Mouse (Mus musculus) liver, embryonic 13.5 days (tissue): ENCODE measurements at regions not wholly inside any gene's neighbourhood (a gene's known extent, or its start where the extent isn't known, plus 50 kb on each side); places are given as distances from the start of the nearest gene placed in this dataset.

Source experiments
- ATAC-seq: fragments of 200-750 bp; cut with Nextera tagmentation; 2 replicates; pipeline ENCODE4 v1.8.0; 2017; ENCODE audit warnings: low read depth, mild to moderate bottlenecking, moderate number of reproducible peaks, moderate library complexity
- DNase-seq: peaks from one replicate; pipeline ENCODE4 v3.0.0; 2022
- H3K27ac ChIP-seq: fragments of 300-500 bp; sonication (generic); 2 replicates; pipeline ENCODE4 v1.5.1; 2015; ENCODE audit warnings: moderate library complexity, mild to moderate bottlenecking, inconsistent platforms
- H3K27me3 ChIP-seq: fragments of 300-500 bp; sonication (generic); 2 replicates; pipeline ENCODE4 v1.6.1; 2015; ENCODE audit warnings: mild to moderate bottlenecking, inconsistent platforms
- H3K36me3 ChIP-seq: fragments of 300-500 bp; sonication (generic); 2 replicates; pipeline ENCODE4 v1.6.1; 2015; ENCODE audit warnings: mild to moderate bottlenecking, inconsistent platforms
- H3K4me1 ChIP-seq: fragments of 300-500 bp; sonication (generic); replicated peaks from 2 replicates; pipeline ENCODE4 v1.6.1; 2015; ENCODE audit warnings: inconsistent platforms
- H3K4me2 ChIP-seq: fragments of 300-500 bp; sonication (generic); 2 replicates; pipeline ENCODE4 v1.6.1; 2015; ENCODE audit warnings: inconsistent platforms, mild to moderate bottlenecking, moderate library complexity
- H3K4me3 ChIP-seq: fragments of 300-500 bp; sonication (generic); replicated peaks from 2 replicates; pipeline ENCODE4 v1.5.1; 2015; ENCODE audit warnings: mild to moderate bottlenecking, inconsistent platforms
- H3K9ac ChIP-seq: fragments of 300-500 bp; sonication (generic); 2 replicates; pipeline ENCODE4 v1.6.1; 2015; ENCODE audit warnings: mild to moderate bottlenecking, inconsistent platforms
- H3K9me3 ChIP-seq: fragments of 300-500 bp; sonication (generic); replicated peaks from 2 replicates; pipeline ENCODE4 v1.6.1; 2016; ENCODE audit warnings: inconsistent platforms
- WGBS: fragments of 180-500 bp; shearing (Covaris S2); methylation state at CpG from one replicate; pipeline ENCODE4 v1.1.7; 2015; ENCODE audit not compliant: insufficient replicate concordance; 5-methylcytosine and 5-hydroxymethylcytosine counted together

DNA sequence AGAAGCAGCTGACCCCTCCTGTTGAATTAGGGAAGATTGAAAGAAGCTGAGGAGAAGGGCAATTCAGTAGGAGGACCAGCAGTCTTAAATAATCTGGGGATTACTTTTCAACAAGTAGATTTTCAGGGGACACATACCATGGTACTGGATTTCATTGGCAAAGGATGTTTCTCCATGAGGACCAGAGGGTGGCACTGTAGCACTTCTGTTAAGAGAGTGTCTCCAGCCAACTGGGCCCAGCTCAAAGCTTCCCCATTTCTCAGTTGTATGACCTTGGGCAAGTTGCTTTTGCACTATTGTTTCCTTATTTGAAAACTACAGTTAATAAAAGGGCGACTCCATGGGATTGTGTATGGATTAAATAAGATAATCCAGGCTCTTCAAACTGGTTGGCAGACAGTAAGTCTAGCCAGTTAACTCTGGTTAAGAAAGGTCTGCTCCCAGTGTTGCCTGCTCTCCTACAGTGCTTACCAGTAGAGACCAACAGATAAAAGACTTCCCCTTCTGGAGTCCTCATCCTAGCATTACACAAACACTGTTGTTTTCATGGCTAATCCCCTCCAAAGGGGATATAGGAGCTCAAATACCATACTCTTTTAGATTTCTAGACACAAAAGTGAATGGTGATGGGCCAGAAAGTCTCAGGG, 259.9 kb downstream of the Stim2 start:
- no peak for ATAC-seq
- Histone ChIP-seq H3K27me3 (no peaks in the 10 kb centered on the region), H3K4me2 (no peak overlapping the region), H3K36me3 (no peaks in the 10 kb centered on the region), H3K9ac (no peak overlapping the region), H3K4me1 (no peaks in the 10 kb centered on the region), H3K4me3 (no peak overlapping the region), H3K9me3 (no peaks in the 10 kb centered on the region), H3K27ac (no peak overlapping the region)
- 6% methylated on average over 1 of the region's 1 CpGs for WGBS
- no peak for DNase-seq

DNA sequence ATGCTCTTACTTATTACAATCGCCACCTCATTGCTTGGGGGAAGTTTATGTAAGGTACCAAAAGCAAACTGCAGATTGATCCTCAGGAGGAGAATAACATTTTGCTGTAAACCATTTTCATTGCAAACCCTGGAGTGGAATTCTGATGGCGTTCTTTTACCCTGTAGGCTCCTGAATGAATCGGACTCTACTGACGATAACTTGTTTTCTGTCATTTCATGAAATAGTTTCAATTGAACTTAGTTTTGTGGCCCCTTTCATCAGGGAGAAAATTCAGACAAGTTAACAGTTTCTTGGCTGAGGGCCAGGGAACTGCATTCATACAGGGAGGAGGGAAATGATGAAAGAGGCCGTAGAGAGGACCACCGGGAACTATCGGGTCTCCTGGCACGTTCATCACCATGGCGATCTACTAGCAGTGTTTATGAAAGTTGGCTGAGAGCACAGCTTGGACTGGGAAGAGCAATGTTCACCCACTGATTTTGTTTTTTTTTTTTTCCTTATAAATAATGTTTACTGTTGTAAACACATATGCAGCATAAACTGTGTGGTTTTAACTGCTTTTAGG, 266.7 kb downstream of the Stim2 start:
- Histone ChIP-seq H3K27me3 (no peaks in the 10 kb centered on the region), H3K36me3 (no peaks in the 10 kb centered on the region), H3K9me3 (no peaks in the 10 kb centered on the region), H3K27ac (no peak overlapping the region), H3K4me1 (no peaks in the 10 kb centered on the region), H3K4me2 (no peak overlapping the region), H3K9ac (no peak overlapping the region), H3K4me3 (no peak overlapping the region)
- WGBS, result 68% methylated on average over 9 of the region's 9 CpGs
- DNase-seq (no peak), ATAC-seq (no peak)

DNA sequence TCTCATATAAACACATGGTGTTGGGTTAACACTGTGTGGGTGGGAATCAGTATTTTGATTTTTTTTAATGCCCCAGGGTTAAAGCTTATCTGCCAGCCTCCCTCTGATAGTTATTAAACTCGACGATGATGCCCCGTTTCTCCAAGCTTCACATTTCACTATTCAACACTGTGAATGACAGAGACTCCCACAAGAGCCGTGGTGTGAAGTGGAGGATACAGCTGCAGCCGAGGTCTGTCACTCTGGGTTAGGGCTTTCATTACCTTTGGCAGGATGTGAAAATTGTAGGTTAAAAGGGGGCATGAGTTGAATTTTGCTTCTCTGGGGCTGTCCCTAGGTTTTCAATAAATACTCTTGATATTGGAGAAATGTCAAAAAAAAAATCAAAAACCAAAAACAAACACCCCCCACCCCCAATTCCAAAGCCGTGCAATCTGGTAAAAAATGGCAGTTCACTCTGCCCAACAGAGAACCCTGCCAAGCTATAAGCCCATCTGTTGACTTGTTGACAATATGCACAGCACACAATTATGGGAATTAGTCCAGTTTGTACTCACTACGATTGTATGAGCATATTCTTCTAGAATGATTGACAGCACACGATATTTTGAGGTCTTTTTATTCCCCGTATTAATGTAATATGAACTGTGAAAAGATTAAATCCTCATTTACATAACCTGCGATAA, 269.7 kb downstream of the Stim2 start:
- Histone ChIP-seq H3K4me1 (no peaks in the 10 kb centered on the region), H3K9me3 (no peaks in the 10 kb centered on the region), H3K9ac (no peak overlapping the region), H3K27me3 (no peaks in the 10 kb centered on the region), H3K27ac (no peak overlapping the region), H3K4me2 (no peak overlapping the region), H3K36me3 (no peaks in the 10 kb centered on the region), H3K4me3 (no peak overlapping the region)
- WGBS, result 61% methylated on average over 10 of the region's 10 CpGs
- no peak for DNase-seq
- ATAC-seq, result no peak

DNA sequence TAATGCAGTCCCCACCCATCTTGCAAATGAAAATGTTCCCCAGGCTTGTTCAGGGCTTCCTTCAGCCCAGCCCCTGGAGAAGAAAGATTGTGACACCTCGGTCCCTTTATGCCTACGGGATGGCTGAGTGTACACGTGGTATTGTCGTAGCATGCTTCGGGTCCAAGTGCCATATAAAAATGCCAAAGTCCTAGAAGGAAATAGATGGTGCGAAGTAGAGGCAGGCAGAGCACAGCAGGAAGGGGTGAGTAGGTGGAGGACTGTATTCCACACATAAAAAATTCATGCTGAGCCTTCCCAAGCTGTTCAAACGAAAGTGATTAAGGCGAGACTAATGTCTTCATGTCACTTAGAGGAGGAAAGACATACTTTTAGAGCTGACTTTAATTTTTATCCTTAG, 281.1 kb downstream of the Stim2 start:
- H3K4me1 ChIP-seq, result no peaks in the 10 kb centered on the region
- WGBS, result 62% methylated on average over 8 of the region's 8 CpGs
- H3K4me2 ChIP-seq, result no peak overlapping the region
- H3K9me3 ChIP-seq, result no peaks in the 10 kb centered on the region
- DNase-seq (no peak), ATAC-seq (no peak)
- H3K36me3 ChIP-seq, result no peaks in the 10 kb centered on the region
- H3K27me3 ChIP-seq, result no peaks in the 10 kb centered on the region
- no peak overlapping the region for H3K27ac ChIP-seq
- no peak overlapping the region for H3K9ac ChIP-seq
- no peak overlapping the region for H3K4me3 ChIP-seq

DNA sequence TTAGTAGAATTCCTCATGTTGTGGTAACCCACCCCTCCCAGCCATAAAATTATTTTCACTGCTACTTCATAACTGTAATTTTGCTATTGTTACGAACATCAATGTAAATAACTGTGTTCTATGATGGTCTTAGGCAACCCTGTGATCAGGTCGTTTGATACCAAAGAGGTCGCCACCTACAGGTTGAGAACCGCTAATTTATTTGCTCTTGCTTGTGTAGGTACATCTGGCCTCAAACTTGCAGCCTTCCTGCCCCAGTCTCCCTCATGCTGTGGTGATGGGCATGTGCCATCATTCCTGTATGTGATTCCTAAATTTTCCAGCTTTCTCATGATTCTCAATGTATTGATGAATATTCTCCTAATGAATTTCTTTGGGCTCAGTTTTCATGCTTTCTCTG, 282.4 kb downstream of the Stim2 start:
- no peak overlapping the region for H3K4me3 ChIP-seq
- H3K9me3 ChIP-seq, result no peaks in the 10 kb centered on the region
- H3K27ac ChIP-seq, result no peak overlapping the region
- H3K36me3 ChIP-seq, result no peaks in the 10 kb centered on the region
- H3K9ac ChIP-seq, result no peak overlapping the region
- H3K27me3 ChIP-seq, result no peaks in the 10 kb centered on the region
- H3K4me1 ChIP-seq, result no peaks in the 10 kb centered on the region
- WGBS, result 34% methylated on average over 4 of the region's 4 CpGs
- DNase-seq, result no peak
- H3K4me2 ChIP-seq, result no peak overlapping the region
- ATAC-seq, result no peak

DNA sequence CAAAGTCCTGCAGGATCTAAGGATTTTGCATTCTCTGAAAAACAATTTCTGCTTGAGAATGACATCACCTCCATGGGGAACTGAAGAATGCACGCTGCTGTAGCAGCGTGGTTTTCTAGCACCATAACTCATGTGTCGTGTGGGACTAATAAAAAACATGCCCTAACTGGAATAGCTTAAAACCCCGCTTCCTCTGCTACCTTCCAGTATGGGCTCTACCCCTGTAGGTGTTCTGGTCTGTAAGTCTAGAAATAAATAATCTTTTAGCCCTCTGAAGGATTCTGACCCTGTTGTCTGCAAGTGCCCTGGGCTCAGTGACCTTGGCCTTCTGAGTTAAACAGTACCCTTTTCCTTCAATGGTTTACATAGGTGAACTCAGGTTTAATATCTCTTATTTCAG, 282.8 kb downstream of the Stim2 start:
- no peaks in the 10 kb centered on the region for H3K4me1 ChIP-seq
- H3K4me3 ChIP-seq, result no peak overlapping the region
- H3K36me3 ChIP-seq, result no peaks in the 10 kb centered on the region
- no peaks in the 10 kb centered on the region for H3K9me3 ChIP-seq
- no peak overlapping the region for H3K4me2 ChIP-seq
- WGBS, result 55% methylated on average over 4 of the region's 4 CpGs
- DNase-seq (no peak), ATAC-seq (no peak)
- H3K27me3 ChIP-seq, result no peaks in the 10 kb centered on the region
- H3K9ac ChIP-seq, result no peak overlapping the region
- H3K27ac ChIP-seq, result no peak overlapping the region

DNA sequence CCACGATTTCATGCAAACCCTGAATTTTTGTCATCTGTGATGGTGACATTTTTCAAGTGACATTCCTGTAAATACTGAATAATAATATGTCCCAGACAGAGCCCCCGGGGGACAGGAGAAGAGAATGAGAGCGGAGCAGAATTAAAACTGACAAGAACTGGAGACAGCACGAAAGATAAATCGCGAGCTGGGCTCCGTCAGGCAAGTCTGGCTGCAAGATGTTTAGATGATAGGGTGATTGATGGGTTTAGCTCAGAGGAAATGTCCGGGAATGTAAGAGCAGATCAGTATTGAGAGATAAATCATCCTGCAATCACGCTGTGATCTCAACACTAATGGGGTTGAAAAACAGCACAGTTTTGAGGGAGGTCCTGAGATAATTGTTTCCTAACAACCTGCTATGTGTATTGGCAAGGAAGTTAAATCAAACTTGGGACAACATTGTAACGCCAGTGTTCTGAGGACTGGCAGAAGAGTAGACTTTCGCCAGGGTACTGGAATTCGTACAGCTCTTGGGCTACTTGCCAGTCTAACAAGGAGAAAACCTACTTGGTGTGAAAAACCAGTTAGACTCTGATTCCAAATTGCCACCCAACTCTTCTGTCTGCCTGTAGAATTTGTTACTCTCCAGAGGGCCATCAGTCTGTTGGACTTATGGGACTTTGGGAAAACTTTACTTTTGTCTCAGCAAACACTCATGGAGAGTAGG, 292.2 kb downstream of the Stim2 start:
- ATAC-seq (no peak), DNase-seq (no peak)
- WGBS, result 56% methylated on average over 12 of the region's 12 CpGs

DNA sequence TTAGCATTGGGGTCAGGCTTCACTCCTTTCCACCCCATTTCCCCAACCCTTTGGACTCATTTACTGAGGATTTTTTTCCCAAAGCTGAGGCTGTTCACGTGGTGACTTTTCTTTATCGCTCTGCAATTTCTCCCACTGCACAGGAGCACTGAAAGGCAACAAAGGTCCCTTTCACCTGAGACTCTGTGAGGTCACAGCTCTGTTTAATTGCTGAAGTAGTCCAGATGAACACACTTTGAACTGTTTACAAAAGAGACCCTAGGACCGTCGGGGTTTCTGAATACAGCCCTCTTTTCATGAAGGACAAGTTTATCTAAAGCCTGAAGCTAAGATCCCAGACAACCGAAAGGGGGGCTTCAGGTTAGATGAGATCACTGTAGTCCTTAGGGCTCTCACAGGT, 293.6 kb downstream of the Stim2 start:
- H3K27ac ChIP-seq, result no peak overlapping the region
- H3K36me3 ChIP-seq, result no peaks in the 10 kb centered on the region
- H3K4me1 ChIP-seq, result no peaks in the 10 kb centered on the region
- 61% methylated on average over 5 of the region's 5 CpGs for WGBS
- DNase-seq (no peak), ATAC-seq (no peak)
- H3K4me2 ChIP-seq, result no peak overlapping the region
- H3K9me3 ChIP-seq, result no peaks in the 10 kb centered on the region
- H3K4me3 ChIP-seq, result no peak overlapping the region
- no peak overlapping the region for H3K9ac ChIP-seq
- H3K27me3 ChIP-seq, result no peaks in the 10 kb centered on the region

More for the DNA sequence above, 292.2 kb downstream of the Stim2 start:
- no peak overlapping the region for H3K27ac ChIP-seq
- H3K4me3 ChIP-seq, result no peak overlapping the region
- no peak overlapping the region for H3K4me2 ChIP-seq
- no peaks in the 10 kb centered on the region for H3K4me1 ChIP-seq
- no peaks in the 10 kb centered on the region for H3K27me3 ChIP-seq
- H3K9ac ChIP-seq, result no peak overlapping the region
- H3K36me3 ChIP-seq, result no peaks in the 10 kb centered on the region
- H3K9me3 ChIP-seq, result no peaks in the 10 kb centered on the region

DNA sequence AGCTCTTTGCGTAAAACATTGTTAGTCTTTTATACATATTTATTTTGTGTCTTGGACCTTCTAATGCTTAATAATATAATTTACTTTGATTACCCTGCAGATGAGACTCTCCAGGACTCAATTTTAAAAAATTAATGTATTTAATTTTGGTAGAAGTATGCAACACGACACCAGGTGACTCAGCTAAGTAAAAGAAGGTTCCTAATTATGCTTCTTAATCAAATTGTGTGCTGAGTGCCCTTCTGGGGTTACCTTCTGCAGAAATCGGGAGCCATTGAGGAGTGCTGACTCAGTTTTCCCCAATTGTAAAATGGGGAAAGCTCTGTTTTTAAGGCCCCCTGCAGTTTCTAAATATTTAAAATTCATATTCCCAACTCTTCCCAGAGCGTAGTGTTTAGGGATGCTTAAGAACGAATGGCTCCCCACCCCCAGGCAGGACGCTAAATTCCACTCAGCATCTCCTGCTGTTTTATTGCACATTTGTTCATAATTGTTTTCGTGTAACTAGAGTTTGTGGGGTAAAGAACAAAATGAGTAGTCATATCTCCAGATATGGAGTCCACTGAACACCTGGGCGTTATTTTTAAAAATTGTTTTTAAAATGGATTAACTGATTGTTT, 315.5 kb downstream of the Stim2 start:
- Histone ChIP-seq H3K4me1 (no peaks in the 10 kb centered on the region), H3K9ac (no peak overlapping the region), H3K27ac (no peak overlapping the region), H3K4me3 (no peak overlapping the region), H3K36me3 (no peaks in the 10 kb centered on the region), H3K4me2 (no peak overlapping the region), H3K27me3 (no peaks in the 10 kb centered on the region), H3K9me3 (no peaks in the 10 kb centered on the region)
- DNase-seq (no peak), ATAC-seq (no peak)
- 65% methylated on average over 8 of the region's 8 CpGs for WGBS

DNA sequence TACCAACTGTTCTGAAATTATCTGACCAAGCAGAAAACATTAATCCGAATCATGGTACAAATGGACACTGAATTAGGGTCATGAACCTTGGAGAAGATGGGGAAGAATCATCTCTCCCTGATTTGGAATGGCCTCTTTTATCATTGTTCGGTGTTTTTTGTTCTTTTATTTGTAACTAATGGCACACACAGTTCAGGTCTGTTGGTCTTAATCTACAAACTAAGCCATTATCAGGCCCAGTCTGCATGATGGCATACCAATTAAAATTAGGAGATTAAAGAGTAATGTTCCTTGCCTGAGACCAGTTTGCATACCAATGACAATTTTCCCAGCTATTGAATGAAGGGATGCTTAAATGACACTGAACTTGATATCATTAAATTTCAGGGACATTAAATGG, 332.1 kb downstream of the Stim2 start:
- Histone ChIP-seq H3K27me3 (no peaks in the 10 kb centered on the region), H3K9me3 (no peaks in the 10 kb centered on the region; the same call in 1 of the 2 replicates), H3K4me3 (no peak overlapping the region), H3K4me2 (no peak overlapping the region), H3K36me3 (no peaks in the 10 kb centered on the region), H3K27ac (no peak overlapping the region), H3K4me1 (no peaks in the 10 kb centered on the region), H3K9ac (no peak overlapping the region)
- 59% methylated on average over 2 of the region's 2 CpGs for WGBS
- no peak for DNase-seq
- ATAC-seq, result no peak

DNA sequence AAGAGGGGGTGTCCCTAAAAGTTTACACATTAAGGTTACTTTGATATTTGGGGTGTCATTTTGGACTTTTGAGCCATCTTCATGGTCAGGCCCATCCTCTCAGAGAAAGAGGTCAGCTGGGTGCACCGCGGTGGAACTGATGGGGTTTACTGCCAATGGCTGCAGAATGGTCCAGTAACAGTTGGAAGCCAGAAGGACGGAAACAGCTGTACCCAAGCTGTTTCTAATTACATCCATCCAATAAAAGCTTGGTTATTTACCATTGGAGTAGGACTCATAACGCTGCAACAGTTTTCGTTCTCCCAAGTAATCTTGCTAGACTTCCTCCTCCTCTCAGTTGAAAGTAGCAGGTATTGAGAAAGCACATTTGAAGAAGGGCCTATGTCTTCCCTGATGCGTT, 344.7 kb downstream of the Stim2 start:
- Histone ChIP-seq H3K27ac (no peak overlapping the region), H3K4me3 (no peak overlapping the region), H3K9ac (no peak overlapping the region), H3K4me1 (no peaks in the 10 kb centered on the region), H3K36me3 (no peaks in the 10 kb centered on the region), H3K4me2 (no peak overlapping the region), H3K27me3 (no peaks in the 10 kb centered on the region), H3K9me3 (no peaks in the 10 kb centered on the region)
- DNase-seq (no peak), ATAC-seq (no peak)
- WGBS, result 67% methylated on average over 6 of the region's 6 CpGs
